Mouse (Mus musculus): ENCODE results near the gene Meis3. TPM values are rescaled to one million over a fixed set of nuclear protein-coding genes. Genes with fewer than 3 reads are reported as not detected.
A peak's percentile ranks its signal among the peaks of the same experiment; 100 is the strongest.

Gene Meis3
- total RNA-seq, 2 experiments from 2014 or later: 0.97 to 1.9 TPM

DNA sequence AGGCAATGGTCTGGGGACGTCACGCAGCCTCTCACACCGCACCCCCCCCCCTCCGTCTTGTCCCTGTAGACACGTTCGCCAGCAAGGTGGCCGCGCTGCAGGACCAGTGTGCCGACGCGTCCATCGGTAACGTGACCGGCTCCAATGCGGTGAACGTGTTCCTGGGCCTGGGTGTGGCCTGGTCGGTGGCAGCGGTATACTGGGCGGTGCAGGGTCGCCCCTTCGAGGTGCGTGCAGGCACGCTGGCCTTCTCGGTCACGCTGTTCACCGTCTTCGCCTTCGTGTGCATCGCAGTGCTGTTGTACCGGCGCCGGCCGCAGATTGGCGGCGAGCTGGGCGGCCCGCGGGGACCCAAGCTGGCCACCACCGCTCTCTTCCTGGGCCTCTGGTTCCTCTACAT, 16.2 kb upstream of the Meis3 start:
- no peak for DNase-seq

DNA sequence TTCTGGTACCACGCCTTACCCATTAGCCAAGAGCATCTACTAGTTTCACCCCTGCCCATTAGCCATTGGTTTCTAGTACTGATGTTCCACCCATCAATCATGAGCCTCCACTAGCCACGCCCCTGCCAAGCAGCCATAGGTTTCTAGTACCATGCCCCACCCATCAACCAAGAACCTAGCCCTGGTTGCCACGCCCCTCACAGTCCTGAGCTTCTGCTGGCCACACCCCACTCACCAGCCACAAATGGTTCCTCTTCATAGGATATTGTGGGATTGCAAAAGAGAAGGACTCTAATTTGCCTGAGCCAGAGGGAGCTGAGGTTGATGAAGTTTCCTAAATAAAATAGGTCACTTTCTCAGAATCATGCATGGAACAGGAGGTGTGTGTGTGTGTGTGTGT, 14.2 kb upstream of the Meis3 start:
- no peak for DNase-seq

DNA sequence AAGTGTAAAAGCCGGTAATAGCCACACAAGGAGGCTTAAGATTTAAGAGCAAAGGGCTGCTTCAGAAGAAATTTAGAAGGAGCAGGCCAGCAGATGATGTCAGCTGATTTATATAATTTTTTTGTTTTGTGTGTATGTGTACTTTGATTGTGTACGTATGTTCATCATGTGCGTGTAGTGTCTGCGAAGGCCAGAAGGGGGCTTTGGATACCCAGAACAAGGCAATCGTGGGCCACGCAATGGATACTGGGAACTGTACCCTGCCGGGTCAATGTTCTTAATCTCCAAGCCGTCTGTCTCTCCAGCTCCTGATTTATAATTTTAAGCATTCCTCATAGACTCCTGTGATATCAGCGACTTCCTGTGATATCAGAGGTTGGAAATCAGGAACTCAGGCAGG, 13.6 kb upstream of the Meis3 start:
- DNase-seq: no peak

DNA sequence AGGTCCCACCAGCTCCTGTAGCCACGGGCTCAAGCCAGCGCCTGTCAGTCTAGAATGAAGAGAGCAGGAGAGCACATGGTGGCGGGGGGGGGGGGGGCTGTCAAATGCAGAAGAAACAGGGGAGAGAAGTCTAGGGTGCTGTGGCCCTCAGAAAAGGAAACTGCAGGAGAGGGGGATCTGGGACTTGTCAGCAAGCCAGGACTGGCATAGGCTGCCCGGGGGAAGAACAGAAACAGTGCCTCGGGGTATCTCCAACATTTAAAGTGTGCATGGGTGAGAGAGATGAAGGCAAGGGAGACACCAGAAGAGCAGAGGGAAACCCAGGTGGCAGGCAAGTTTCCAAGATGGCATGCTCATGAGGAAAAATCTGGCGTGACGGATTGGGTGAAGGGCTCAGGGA, 12.9 kb upstream of the Meis3 start:
- no peak for DNase-seq

DNA sequence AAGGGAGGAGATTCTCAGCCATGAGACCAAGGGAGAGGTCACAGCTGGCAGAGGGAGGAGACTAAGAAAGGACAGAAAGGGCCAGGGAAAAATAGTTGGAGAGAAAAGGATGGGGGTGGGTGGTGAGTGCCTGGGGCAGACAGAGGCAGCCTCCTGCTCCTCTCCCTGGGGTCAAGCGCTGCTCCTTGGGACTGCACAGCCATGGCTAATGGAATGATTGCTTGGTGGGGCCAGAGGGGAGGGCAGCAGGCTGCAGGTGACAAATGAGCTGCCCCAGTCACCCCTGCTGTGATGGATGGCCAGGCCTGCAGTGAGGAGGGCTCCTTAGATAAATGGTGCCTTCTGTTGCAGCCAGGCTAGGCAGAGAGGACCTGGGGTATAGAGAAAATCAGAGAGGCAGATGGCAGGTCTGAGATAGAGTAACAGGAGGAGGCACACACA, 2.7 kb upstream of the Meis3 start:
- DNase-seq: no peak

- DNase-seq: no peak
Measured at GRCm38 (mm10) chr7:16172586-16173140, 2.2 kb upstream of the Meis3 start.

DNA sequence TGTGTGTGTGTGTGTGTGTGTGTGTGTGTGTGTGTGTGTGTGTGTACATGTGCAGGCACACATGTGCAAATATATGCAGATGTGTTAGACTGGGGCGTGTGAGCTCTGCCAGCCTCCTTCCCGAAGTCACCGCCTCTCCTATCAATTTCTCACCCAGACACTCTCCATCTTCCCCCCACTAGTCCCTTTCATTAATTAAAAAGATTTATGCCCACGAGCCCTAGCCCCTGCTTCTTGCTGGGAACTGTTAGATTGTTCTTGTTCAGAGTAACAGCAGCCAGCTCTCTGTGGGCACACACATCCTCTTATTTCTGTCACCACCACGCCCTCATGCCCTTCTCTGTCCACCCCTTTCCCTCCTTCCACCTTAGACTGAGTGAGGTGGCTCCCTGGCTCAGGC, 1.7 kb upstream of the Meis3 start:
- DNase-seq: no peak

GRCm38 (mm10) chr7:16175542-16175931, 647 bp downstream of the Meis3 start:
- no peak for DNase-seq

DNA sequence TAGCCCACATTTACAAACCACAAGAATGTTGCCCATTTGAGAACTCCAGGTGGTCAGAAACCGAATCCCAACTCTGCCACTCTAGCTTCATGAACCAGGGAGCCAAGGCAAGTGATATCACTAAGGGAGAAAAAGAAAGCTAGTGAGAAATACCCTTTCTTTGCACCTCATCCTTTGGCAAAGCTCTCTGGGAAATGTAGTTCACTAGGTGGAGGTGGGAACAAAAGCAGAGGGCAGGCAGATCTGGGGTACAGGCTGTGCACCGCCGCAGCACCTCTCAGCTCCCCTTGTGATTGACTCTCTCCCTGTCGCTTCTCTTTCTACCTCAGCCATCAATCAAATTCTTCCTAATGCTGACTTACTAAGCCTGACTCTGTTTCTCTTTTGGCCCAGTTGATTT, 3.2 kb downstream of the Meis3 start:
- no peak for DNase-seq

GRCm38 (mm10) chr7:16183663-16184062, 8.8 kb downstream of the Meis3 start:
- no peak for DNase-seq

- no peak for DNase-seq
Measured at GRCm38 (mm10) chr7:16187494-16187893, 12.6 kb downstream of the Meis3 start.

DNA sequence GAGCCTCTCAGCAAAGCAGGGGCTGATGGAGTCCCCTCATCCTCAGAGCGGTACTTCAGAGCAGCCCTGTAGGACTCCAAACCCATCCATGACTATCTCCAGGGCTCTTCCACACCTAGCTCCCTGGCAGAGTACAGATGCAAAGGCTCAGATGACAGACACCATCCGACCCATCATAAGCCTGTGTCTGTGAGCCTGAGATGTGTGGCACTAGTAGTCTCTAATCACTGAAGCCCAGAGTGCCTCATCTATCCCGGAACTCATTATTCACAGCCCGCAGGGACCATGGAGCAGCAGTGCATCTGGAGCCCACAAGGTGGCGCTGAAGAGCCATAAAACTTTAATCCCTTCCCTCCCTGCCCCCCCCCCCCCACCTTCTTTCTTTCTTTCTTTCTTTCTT, 17.4 kb downstream of the Meis3 start:
- peak; percentile 46 for DNase-seq

DNA sequence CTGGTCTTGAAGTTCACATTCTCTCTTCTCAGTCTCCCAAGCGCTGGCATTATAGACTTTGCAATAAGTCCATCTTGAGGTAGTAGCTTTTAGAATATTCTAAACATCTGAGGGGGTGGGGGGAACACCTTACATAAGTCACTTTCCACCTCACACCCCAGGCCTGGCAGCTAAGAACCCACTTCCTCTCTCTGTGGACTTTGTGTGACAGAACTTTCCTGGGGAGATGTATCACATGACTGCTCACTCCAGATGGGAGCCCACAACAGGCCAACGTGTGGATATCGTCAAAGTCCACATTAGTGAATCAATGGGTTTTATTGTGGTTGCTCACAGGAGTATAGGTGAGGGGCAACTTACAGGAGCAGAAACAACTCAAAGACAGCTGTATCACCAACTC, 18.8 kb downstream of the Meis3 start:
- DNase-seq: no peak

GRCm38 (mm10) chr7:16196616-16197015, 21.7 kb downstream of the Meis3 start:
- no peak for DNase-seq

DNA sequence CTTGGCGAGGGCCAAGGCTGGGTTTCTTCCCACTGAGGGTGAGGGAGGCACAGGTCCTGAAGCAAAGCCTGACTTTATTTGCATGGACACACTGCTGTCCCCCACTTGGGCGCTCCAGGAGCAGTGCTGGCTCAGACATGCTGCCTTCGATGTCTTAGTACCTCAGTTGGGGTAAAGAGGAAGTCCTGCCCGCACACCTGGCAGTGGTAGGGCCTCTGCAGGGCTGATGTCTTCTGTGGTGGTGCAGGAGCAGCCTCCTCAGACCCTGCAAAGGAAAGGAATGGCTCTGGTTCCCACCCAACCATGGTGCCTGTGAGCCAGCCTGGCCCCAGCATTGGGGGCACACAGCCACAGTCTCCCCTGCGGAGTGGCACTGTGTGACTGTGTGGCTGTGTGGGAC, 22.3 kb downstream of the Meis3 start:
- DNase-seq: no peak

GRCm38 (mm10) chr7:16198540-16198939, 23.6 kb downstream of the Meis3 start:
- no peak for DNase-seq

DNA sequence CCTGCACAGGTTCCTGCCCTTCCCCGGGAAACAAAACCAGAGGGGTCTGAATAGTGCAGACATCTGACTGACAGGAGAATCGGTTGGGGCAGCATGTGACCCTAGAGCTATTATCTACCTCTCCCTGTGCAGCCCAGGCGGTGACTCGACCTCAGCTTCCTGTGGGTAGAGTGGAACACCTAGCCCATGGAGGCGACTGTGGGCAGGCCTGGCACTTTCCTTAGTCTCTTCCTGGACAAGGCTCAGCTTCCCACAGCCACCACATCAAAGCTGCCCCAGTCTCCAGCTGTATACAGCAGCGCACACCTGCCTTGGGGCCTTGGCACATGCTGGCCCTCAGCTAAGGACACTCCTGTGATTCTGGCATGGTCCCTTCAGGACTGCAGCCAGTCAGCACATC, 26.2 kb downstream of the Meis3 start:
- DNase-seq: no peak

DNA sequence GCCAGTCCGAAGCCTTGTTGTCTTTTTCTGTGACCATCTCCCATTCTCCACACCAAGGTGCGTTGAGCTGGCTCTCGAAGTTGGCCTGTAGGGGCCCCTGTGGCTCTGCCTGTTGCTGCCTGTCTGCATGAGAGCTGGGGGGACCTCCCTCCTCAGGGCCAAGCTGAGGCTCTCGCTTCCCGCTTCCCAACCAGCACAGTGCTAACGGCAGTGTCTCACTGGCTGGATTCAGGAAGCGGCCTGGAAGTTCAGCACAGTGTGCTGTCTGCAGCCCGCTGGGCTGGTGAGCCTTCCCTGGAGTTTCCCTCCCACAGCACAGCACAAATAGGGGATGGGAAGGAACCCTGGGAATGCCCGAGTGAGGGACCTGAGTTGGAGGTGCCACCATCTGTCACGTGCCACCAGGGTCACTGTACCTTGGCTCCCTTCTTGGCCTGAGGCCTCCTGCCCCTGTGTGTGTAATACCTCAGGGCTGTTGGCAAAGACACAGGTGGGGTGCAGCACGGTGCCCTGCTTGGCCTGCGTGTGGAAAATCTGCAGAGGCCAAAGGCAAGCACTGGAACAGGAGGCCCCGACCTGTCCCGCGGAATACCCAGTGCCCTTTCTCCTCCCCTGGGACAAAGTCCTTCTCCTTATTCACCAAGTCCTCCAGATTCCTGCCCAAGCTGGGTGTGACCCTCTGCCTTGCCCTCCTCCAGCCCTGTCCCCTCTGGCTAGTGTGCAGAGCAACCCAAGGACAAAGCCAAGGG, 28.0 kb downstream of the Meis3 start:
- no peak for DNase-seq

DNA sequence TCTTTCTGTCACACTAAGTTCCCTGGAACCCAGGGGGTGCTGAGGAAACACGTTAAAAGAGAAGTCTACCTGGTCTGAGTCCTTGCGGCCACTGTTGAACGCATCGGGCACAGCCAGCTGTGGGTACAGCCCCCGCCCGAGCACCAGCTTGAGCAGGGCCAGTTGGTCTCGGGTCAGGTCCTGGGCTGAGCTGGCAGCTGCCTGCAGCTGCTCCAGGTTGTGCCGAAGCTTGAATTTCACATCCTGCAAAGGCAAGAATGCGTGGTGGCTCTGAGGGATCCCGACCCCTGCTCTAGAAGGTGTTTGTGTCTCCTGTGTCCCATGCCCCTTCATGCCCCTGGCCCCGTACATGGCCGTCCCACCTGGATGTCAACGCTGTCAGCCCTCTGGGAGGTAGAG, 28.6 kb downstream of the Meis3 start:
- no peak for DNase-seq

GRCm38 (mm10) chr7:16204791-16205190, 29.9 kb downstream of the Meis3 start:
- DNase-seq: no peak

DNA sequence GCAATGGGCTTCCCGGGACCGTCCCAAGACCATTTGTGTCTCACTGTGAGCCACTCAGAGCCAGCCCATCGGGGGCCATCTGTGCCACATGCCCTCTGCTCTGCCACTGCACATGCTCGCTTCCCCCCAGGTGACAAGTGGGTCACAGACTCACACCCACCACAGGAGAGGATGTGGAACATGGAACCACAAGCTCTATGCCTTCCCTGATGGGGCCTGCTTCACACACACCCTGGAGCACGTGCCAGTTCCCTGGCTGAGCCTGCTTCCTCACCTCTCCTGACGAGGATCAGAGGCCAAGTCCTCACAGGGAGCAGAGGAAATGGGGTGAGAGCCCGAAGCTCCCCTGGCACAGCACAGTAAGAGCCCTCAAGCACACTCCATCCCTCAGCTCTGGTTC, 32.2 kb downstream of the Meis3 start:
- DNase-seq: no peak

DNA sequence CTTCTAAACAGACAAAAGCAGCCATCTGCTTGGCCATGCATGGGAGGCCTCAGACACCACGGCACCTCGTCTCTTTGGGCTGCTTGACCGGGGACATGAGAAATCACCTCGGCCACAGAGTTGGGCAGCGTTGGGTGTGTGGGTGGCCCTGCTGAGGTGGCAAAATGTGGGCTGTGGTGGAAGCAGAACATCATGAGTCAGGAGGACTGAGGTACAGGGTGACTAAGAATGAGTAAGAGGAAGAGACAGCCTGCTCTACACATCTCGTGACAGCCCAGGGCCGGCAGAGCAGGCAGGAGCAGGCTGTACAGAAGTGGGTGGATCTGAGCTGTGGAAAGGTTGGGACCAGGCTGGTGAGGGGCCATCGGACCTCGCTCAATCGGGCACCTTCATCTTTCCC, 32.6 kb downstream of the Meis3 start:
- peak; percentile 28 for DNase-seq

DNA sequence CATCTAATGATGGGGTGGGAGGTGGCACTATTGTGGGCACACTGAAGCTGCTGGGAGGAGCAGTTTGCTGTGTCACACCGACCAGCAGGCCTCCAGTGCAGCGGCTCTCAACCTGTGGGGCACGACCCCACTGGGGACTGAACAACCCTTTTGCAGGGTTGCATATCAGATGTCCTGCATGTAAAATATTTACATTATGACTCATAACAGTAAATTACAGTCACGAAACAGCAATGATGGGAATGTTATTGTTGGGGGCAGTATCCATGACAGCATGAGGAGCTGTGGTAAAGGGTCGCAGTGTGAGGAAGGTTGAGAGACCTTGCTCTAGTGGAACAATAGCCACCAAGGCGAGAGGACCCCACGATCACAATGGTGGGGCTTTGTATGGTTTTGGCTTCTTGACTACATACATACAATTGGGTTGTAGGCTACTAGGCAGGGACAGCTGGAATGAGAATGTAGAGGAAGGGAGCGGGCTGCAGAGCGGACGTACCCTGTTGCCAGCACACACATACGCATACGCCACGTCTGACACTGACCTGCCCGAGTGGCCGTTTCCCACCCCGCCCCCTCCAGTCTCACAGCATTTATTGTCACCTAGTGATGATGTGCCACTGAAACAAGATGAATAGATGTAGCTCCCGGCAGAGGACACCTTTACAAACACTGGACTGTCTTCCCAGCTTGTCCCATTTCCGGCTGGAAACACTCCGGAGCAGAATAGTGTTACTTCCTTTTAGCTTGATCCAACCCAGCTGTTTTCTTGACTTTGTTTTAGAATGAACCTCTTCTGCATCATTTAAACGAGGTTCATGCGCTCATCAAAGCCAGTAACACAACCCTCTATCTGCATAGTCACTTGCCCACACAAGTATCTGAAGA, 34.1 kb downstream of the Meis3 start:
- no peak for DNase-seq

All from gastrocnemius, postnatal 25 days (tissue).